ENCODE assay signal across 10 mouse cellular contexts in the genomic region with DNA sequence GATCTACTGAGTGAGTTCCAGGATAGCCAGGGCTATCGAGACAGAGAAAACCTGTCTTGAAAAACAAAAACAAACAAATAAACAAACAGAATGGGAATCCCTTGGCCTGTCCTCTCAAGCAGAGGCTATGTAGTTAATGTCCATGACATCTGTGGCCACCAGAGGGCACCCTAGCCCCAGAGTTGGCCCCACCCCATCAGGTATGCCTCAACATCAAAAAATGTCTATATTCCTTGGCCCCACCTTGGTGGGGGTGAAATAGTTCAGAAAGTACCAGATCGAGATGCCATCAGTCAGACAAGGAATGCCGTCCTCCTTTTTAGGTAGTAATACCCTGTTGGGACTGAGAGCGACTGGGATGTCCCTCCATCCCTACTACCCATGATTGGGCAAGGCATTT. TPM values are rescaled to one million over a fixed set of nuclear protein-coding genes. Genes with fewer than 3 reads are reported as not detected.
A peak's percentile ranks its signal among the peaks of the same experiment; 100 is the strongest.
DNase-seq lines count a peak whose midpoint lies in the region; ATAC-seq and TF ChIP-seq lines count a peak whose summit lies in the region.
"Had no signal": no experiment of that assay in that cellular context is flagged by ENCODE, and none has a peak within 500 bp of the region (broad histone marks: within the 10 kb centered on the region; RNA-seq: fewer than 3 reads in every experiment).

No protein-coding gene starts in this region.

- no peak overlapping the region for H3K27ac ChIP-seq in testis, adult 2 months (ENCODE audit: control insufficient read depth, insufficient read depth, low read depth, low read length)
- no peak overlapping the region for H3K27ac ChIP-seq in stomach, postnatal 0 days (replicated peaks)
- H3K27ac ChIP-seq: embryonic facial prominence, embryonic 12.5 days had no signal

- no peaks in the 10 kb centered on the region for H3K4me1 ChIP-seq in testis, adult 2 months (ENCODE audit: control insufficient read depth, insufficient read depth, low read length)
- no peaks in the 10 kb centered on the region for H3K4me1 ChIP-seq in stomach, postnatal 0 days (replicated peaks; ENCODE audit: control insufficient read depth, insufficient read depth)

- H3K27me3 ChIP-seq in testis, adult 2 months (ENCODE audit: control insufficient read depth, insufficient read depth, low read length): no peaks in the 10 kb centered on the region
- H3K27me3 ChIP-seq in stomach, postnatal 0 days (ENCODE audit: control insufficient read depth, insufficient read depth, low read length): no peaks in the 10 kb centered on the region
- H3K27me3 ChIP-seq: embryonic facial prominence, embryonic 12.5 days had no signal

- TF ChIP-seq EP300 in stomach, postnatal 0 days (optimal IDR thresholded peaks at IDR 0.05): no peak

- no peak overlapping the region for H3K4me2 ChIP-seq in stomach, postnatal 0 days (replicated peaks; ENCODE audit: low read depth)
- H3K4me2 ChIP-seq: embryonic facial prominence, embryonic 12.5 days had no signal

- TF ChIP-seq POLR2A in testis, adult 2 months (IDR thresholded peaks at IDR 0.05; ENCODE audit: control insufficient read depth, low read depth, low read length): no peak

- no peaks in the 10 kb centered on the region; the same call in 1 of the 2 replicates for H3K36me3 ChIP-seq in testis, adult 2 months (ENCODE audit: control insufficient read depth, insufficient read depth, low read length)
- peaks cover 9% of the 10 kb centered on the region for H3K36me3 ChIP-seq in stomach, postnatal 0 days (ENCODE audit: control insufficient read depth, insufficient read depth, low read length)

- 26% methylated on average over 4 of the region's 4 CpGs for WGBS in stomach, postnatal 0 days

- no peaks in the 10 kb centered on the region for H3K9me3 ChIP-seq in stomach, postnatal 0 days (ENCODE audit: control insufficient read depth, low read length)
- H3K9me3 ChIP-seq: embryonic facial prominence, embryonic 12.5 days had no signal

- peak; percentile 82; the same call in 1 of the 2 replicates for TF ChIP-seq CTCF in testis, adult 2 months (IDR thresholded peaks at IDR 0.05; ENCODE audit: control insufficient read depth, insufficient read depth, insufficient replicate concordance, low read depth, low read length)
- TF ChIP-seq CTCF in stomach, postnatal 0 days (IDR thresholded peaks at IDR 0.05; ENCODE audit: low read depth): peak; percentile 93

- DNase-seq in testis, postnatal 14 days (ENCODE audit: low spot score): no peak
- peak; percentile 85 for DNase-seq in cerebellum, adult 9-10 months
- DNase-seq in frontal cortex, postnatal 25 days (ENCODE audit: low spot score in 2 of 2): peak; percentile 68 to 79
- DNase-seq in kidney, adult 18-20 months: peak; percentile 87
- peak; percentile 79 for DNase-seq in liver
- peak; percentile 89 for DNase-seq in naive thymus-derived CD4-positive, alpha-beta T cell, adult 2 months (ENCODE audit: low read depth)
- DNase-seq in stomach, postnatal 0 days (ENCODE audit: low spot score): peak; percentile 79

- peak; percentile 48; the same call in 1 of the 2 replicates for ATAC-seq in stomach, postnatal 0 days (ENCODE audit: low FRiP score, low TSS enrichment)

- no peak overlapping the region for H3K4me3 ChIP-seq in testis, adult 2 months (ENCODE audit: control insufficient read depth, low read depth, low read length)
- H3K4me3 ChIP-seq in stomach, postnatal 0 days (ENCODE audit: low read depth, low read length): no peak overlapping the region
- H3K4me3 ChIP-seq: embryonic facial prominence, embryonic 12.5 days; myocyte had no signal

- H3K9ac ChIP-seq in stomach, postnatal 0 days (ENCODE audit: low read length): no peak overlapping the region
- H3K9ac ChIP-seq: embryonic facial prominence, embryonic 12.5 days had no signal

RNA-seq across cellular contexts. Expression of a gene that starts 1.2 kb away (rescaled TPM):
- polyA plus RNA-seq in testis, adult 2 months (2012; rRNA removed): 0.48 and 0.63 TPM in 2 replicates
- polyA plus RNA-seq in stomach, postnatal 0 days (2015; fragmentation: Nextera tagmentation; extraction: Ambion mirVana): 0.08 and 0.11 TPM in 2 replicates
- polyA plus RNA-seq: embryonic facial prominence, embryonic 12.5 days; myocyte had no signal

RNA-seq across cellular contexts. Expression of a gene that starts 17.6 kb away (rescaled TPM):
- polyA plus RNA-seq in testis, adult 2 months (2012; rRNA removed): 70.2 and 78.9 TPM in 2 replicates
- polyA plus RNA-seq in stomach, postnatal 0 days (2015; fragmentation: Nextera tagmentation; extraction: Ambion mirVana): 120 and 122 TPM in 2 replicates

RNA-seq across cellular contexts. Expression of a gene that starts 29.3 kb away (rescaled TPM):
- polyA plus RNA-seq in testis, adult 2 months (2012; rRNA removed): 96.6 and 106 TPM in 2 replicates
- 16.5 and 18.7 TPM in 2 replicates for polyA plus RNA-seq in stomach, postnatal 0 days (2015; fragmentation: Nextera tagmentation; extraction: Ambion mirVana)

RNA-seq across cellular contexts. Expression of a gene that starts 35.8 kb away (rescaled TPM):
- 5.5 and 6.7 TPM in 2 replicates for polyA plus RNA-seq in testis, adult 2 months (2012; rRNA removed)
- polyA plus RNA-seq in stomach, postnatal 0 days (2015; fragmentation: Nextera tagmentation; extraction: Ambion mirVana): 79.6 and 83.7 TPM in 2 replicates

RNA-seq across cellular contexts. Expression of a gene that starts 40.5 kb away (rescaled TPM):
- polyA plus RNA-seq in testis, adult 2 months (2012; rRNA removed): 14.4 and 18.9 TPM in 2 replicates
- polyA plus RNA-seq in stomach, postnatal 0 days (2015; fragmentation: Nextera tagmentation; extraction: Ambion mirVana): 24.0 and 24.5 TPM in 2 replicates
